8 mouse cellular contexts compared by ENCODE assay signal in the genomic region with DNA sequence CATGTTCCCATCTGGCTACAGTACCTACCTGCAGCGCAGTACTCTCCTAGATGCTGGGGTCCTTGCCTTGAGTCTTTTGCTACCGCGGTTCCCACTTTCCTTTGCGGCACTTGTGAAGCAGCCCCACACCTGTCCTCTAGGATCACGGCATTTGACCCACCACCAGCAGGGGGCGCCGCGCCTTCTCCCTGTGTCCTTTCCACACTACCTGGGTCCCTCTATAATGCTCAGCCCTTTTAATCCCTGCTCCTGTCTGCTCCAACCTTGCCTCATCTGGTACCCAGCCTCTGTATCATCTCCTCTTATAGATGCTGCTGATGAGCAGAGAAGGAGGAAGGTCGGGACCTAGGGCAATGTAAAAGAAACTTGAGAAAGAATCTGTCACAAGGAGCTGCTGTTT. TPM values are rescaled to one million over a fixed set of nuclear protein-coding genes. Genes with fewer than 3 reads are reported as not detected.
DNase-seq lines count a peak whose midpoint lies in the region; ATAC-seq and TF ChIP-seq lines count a peak whose summit lies in the region.

No protein-coding gene starts in this region.

- no peak overlapping the region for H3K27ac ChIP-seq in kidney, embryonic 16.5 days (ENCODE audit: low read length)
- H3K27ac ChIP-seq in liver, embryonic 14.5 days, result no peak overlapping the region

- peak; percentile 44 for DNase-seq in kidney, adult 11 months
- peak; percentile 55 for DNase-seq in adrenal gland, adult 2 months
- peak; percentile 48 for DNase-seq in embryo, embryonic 9.5 days (ENCODE audit: extremely low spot score)
- peak; percentile 36 to 78 for DNase-seq in kidney, adult 8-10 months
- peak in 1 of 3 experiments; percentile 1 for DNase-seq in liver, embryonic 14.5 days (ENCODE audit: low read depth in 3 of 3, low spot score in 3 of 3)
- DNase-seq in right cerebral cortex, adult 2 months (ENCODE audit: low spot score in 2 of 2), result peak; percentile 40 to 45
- no peak for DNase-seq in T-cell, adult 2 months (ENCODE audit: low spot score)

- no peaks in the 10 kb centered on the region for H3K9me3 ChIP-seq in kidney, embryonic 16.5 days (ENCODE audit: low read length)
- no peaks in the 10 kb centered on the region for H3K9me3 ChIP-seq in liver, embryonic 14.5 days (ENCODE audit: control insufficient read depth, low read length)

- ATAC-seq in kidney, embryonic 16.5 days (ENCODE audit: low FRiP score, low TSS enrichment), result no peak; the same call in 1 of the 2 replicates
- ATAC-seq in liver, embryonic 14.5 days (ENCODE audit: insufficient read depth), result no peak

- 24% methylated on average over 9 of the region's 9 CpGs for WGBS in kidney, embryonic 16.5 days
- 16% methylated on average over 9 of the region's 9 CpGs for WGBS in liver, embryonic 14.5 days (ENCODE audit: insufficient replicate concordance)

- TF ChIP-seq CTCF in liver, embryonic 14.5 days (IDR thresholded peaks at IDR 0.05; ENCODE audit: low read depth), result peak; percentile 79

- no peaks in the 10 kb centered on the region for H3K36me3 ChIP-seq in kidney, embryonic 16.5 days (ENCODE audit: insufficient read depth, low read length)
- no peaks in the 10 kb centered on the region for H3K36me3 ChIP-seq in liver, embryonic 14.5 days (replicated peaks; ENCODE audit: control insufficient read depth, insufficient read depth, low read depth)

- no peaks in the 10 kb centered on the region for H3K4me1 ChIP-seq in kidney, embryonic 16.5 days (ENCODE audit: insufficient read depth, low read length)
- H3K4me1 ChIP-seq in liver, embryonic 14.5 days (replicated peaks; ENCODE audit: control insufficient read depth in 2 of 2, insufficient read depth in 2 of 2, low read length in 1 of 2), result no peaks in the 10 kb centered on the region

- H3K4me3 ChIP-seq in kidney, embryonic 16.5 days (ENCODE audit: low read length), result no peak overlapping the region
- H3K4me3 ChIP-seq in liver, embryonic 14.5 days (ENCODE audit: insufficient read depth in 1 of 2, low read depth in 2 of 2, low read length in 2 of 2), result no peak overlapping the region

- no peak overlapping the region for H3K4me2 ChIP-seq in kidney, embryonic 16.5 days (replicated peaks; ENCODE audit: low read depth, low read length)
- H3K4me2 ChIP-seq in liver, embryonic 14.5 days (ENCODE audit: low read depth), result no peak overlapping the region

- no peaks in the 10 kb centered on the region for H3K27me3 ChIP-seq in kidney, embryonic 16.5 days (ENCODE audit: insufficient read depth, low read length)
- H3K27me3 ChIP-seq in liver, embryonic 14.5 days (ENCODE audit: control insufficient read depth, insufficient read depth, low read length), result no peaks in the 10 kb centered on the region

- no peak for TF ChIP-seq EP300 in liver, embryonic 14.5 days (IDR thresholded peaks at IDR 0.05; ENCODE audit: low read depth)

- H3K9ac ChIP-seq in kidney, embryonic 16.5 days (replicated peaks; ENCODE audit: low read length), result no peak overlapping the region
- H3K9ac ChIP-seq in liver, embryonic 14.5 days (replicated peaks), result no peak overlapping the region

RNA-seq across cellular contexts. Expression of gene Cachd1, which starts 53.9 kb away (rescaled TPM):
- polyA plus RNA-seq in kidney, embryonic 16.5 days (2015; fragmentation: Nextera tagmentation; extraction: Ambion mirVana), result 12.0 and 17.9 TPM in 2 replicates
- 10 to 100 TPM; 12.6 to 13.9 TPM for total RNA-seq in adrenal gland, adult 2 months (2021)
- polyA plus RNA-seq in adrenal gland, adult 2 months (2012; rRNA removed), result 22.4 and 25.3 TPM in 2 replicates
- polyA plus RNA-seq in liver, embryonic 14.5 days (2012; rRNA removed), result 6.2 and 10.2 TPM in 2 replicates
- polyA plus RNA-seq in liver, embryonic 14.5 days (2014; fragmentation: Nextera tagmentation; extraction: Ambion mirVana), result 3.7 and 4.5 TPM in 2 replicates
